Mouse (Mus musculus) urinary bladder, postnatal 10 days (tissue): ENCODE results near the gene Boc.

ENCODE experiments used
- DNase-seq: peaks from one replicate; pipeline ENCODE4 v3.0.0; 2022; ENCODE audit warnings: low spot score

The Boc gene

DNA sequence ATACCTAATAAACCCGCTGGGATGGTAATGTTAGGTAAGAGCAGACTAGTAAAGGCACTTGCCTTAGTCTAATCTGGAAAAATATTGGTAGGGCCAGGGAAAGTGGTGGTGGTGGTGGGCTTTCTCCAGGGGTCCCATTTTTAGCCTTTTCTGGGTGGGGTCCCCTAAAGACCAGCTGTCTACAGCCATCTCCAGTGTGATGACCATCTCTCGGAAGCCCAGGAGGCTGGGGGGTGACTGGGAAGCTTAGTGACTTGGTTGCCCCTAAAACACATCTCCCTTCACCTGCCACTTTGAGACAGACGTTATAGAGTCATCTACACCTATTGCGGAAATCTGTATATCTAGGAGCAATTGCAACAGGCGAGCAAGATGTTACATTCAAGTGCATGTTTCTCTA, 6.0 kb downstream of the Boc start:
- DNase-seq, result no peak

DNA sequence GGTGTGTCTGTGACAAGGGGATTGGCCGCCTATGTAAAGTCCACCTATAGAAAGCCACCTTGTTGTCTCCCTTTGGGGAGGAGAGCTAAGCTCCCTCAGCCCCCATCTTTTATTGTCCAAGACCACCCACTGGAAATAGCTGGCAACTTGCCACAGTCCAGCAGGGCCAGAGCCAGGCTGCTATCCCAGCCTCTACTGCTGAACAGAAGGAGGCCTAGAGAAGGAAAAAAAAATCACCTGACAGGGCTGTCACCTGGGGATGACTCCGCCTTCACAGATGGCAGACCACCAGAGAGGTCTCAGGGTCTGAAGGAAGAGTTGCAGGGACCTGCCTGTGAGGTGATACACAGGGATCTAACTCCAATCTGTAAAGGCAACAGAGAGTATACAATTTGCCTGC, 6.7 kb downstream of the Boc start:
- DNase-seq, result no peak

- DNase-seq, result no peak
Observed at GRCm38 (mm10) chr16:44551491-44551890, 7.2 kb downstream of the Boc start.

- no peak for DNase-seq
Observed at GRCm38 (mm10) chr16:44550843-44551242, 7.9 kb downstream of the Boc start.

GRCm38 (mm10) chr16:44549867-44550679, 8.6 kb downstream of the Boc start:
- no peak for DNase-seq

GRCm38 (mm10) chr16:44549381-44549780, 9.3 kb downstream of the Boc start:
- DNase-seq, result no peak

DNA sequence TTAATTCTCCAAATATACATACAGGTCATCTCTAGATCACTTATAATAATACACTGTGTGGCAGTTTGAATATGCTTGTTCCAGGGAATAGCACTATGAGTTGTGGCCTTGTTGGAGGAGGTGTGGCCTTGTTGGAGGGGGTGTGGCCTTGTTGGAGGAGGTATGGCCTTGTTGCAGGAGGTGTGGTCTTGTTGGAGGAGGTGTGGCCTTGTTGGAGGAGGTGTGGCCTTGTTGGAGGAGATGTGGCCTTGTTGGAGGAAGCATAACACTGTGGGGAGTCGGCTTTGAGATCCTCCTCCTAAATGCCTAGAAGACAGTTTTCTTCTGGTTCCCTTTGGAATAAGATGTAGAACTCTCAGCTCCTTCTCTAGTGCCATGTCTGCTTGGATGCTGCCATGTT, 10.7 kb downstream of the Boc start:
- DNase-seq, result no peak

- DNase-seq, result no peak
Observed at GRCm38 (mm10) chr16:44546831-44547230, 11.9 kb downstream of the Boc start.

- DNase-seq, result no peak
Observed at GRCm38 (mm10) chr16:44545939-44546338, 12.8 kb downstream of the Boc start.

DNA sequence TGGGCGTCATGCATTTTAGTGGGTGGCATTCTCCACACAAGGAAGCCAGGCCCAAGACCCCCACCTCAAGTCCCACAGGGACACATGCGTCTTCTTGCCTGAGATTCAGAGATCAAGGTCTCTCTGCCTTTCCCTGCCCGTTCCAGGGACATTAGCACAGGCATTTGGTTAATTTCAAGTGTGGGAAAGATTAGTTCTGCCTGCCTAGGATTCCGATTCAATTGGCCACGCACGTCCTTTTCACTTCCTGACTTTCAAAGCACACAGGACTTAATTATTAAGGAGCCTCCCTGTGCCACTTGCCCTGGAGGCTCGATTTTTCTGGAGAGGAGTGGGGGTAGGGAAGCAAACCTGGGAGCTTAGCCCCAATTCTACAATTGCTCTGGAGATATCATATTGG, 13.5 kb downstream of the Boc start:
- DNase-seq, result no peak

GRCm38 (mm10) chr16:44543098-44543497, 15.6 kb downstream of the Boc start:
- no peak for DNase-seq

- DNase-seq, result no peak
Observed at GRCm38 (mm10) chr16:44542029-44542690, 16.5 kb downstream of the Boc start.

- DNase-seq, result no peak
Observed at GRCm38 (mm10) chr16:44539611-44540010, 19.1 kb downstream of the Boc start.

DNA sequence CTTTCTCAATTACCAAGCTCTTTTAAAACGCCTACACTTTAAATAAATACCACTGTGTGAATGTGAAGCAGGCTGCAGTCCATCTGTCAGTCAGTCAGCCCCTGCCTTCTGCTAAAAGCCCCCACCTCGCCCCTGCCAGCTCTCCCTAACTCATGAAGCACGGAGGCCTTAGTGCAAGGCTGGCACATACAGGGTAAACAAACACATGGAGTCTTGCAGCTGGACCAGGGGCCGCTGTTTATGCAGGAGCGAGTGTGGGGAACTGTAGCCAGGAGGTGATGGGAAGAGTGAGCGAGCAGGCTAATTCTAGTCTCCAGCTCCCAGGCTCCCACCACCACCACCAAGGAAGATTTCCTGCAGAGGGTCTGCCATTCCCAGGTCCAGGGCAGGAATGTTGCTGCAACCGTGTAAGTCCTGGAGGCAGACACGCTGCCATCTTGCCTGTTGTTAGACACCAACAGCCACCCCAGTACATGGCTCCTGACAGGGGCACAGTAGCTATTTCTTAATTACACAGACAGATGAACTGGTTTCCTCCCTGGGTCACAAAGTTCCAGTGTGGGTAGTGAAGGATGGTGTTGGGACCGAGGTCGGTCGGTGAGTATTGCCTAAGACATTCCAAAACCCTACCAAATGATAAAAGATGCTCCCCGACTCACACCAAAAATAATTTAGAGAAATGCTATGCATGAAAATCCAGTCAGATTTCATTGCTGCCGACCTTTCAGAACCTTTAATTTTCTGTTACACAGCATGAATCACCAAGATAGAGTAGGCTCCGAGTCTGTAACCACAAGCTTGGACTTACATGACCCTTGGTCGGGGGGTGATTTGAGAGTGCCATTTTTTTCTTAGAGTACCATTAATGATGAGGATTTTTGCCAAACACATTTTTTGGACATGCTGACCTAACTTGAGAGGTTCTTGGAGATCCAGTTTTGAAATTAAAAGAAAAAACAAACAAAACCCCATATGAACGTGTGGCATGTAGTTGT, 20.0 kb downstream of the Boc start:
- no peak for DNase-seq

DNA sequence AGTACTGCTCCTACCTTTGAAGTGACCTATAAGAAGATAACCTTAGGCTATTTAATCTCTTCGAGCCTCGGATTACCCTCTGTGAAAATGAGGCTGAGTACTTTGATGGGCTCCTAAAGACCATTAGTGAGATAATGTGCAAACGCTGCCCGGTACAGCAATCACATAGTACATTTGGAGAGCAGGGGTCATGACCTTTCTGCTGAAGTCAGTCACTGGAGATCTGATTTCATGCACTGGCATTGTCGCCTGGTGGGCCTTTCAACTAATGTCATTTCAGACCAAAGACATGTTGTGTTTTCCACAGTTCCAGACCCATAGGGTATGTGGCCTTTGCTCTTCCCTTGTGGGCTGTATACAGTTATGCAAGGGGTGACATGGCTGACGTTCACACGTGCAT, 24.6 kb downstream of the Boc start:
- no peak for DNase-seq

- no peak for DNase-seq
Observed at GRCm38 (mm10) chr16:44533522-44533921, 25.2 kb downstream of the Boc start.

DNA sequence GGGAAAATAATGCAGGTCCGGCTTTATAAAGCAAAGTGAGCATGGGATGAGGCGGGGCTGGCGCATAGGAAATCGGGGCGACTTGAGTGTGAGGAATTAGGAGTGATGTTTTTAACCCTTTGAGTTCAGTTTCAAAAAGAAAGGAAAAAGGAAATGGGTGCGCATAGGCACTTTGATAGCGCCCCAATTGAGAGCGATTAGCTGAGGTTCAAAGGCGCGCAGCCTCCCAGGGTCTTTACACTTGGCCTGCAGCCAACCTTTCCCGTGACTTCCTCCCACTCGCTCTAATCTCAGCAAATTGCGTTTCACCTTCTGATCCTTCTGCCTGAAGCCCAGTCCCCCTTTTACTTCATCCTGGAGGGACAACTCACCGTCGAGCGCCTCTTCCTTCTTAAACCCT, 25.8 kb downstream of the Boc start:
- no peak for DNase-seq

GRCm38 (mm10) chr16:44531239-44531797, 27.4 kb downstream of the Boc start:
- no peak for DNase-seq

DNA sequence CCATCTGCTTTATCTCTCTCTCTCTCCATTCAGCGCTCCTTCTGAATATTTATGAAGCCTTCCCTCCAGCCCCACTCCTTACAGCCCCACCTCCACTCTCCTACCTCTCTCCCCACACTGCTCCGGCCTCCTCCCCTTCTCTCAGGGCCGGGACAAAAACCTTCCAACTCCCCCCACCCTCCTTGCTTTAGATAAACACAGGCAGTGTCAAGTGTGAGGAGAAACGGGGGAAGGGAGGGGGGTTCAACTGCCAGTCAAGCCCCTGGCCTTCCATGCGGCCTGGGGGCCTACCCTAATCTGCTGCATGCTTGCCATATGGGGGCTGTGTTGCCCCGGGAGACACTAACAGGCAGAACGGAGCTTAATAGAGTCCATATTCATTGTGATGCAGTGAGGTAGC, 27.9 kb downstream of the Boc start:
- DNase-seq, result no peak

GRCm38 (mm10) chr16:44530191-44530590, 28.5 kb downstream of the Boc start:
- DNase-seq, result no peak

GRCm38 (mm10) chr16:44529691-44530090, 29.0 kb downstream of the Boc start:
- no peak for DNase-seq

- DNase-seq, result no peak
Observed at GRCm38 (mm10) chr16:44528955-44529354, 29.7 kb downstream of the Boc start.
